Mouse (Mus musculus): ENCODE data around the gene Tmem51. TPM values are rescaled to one million over a fixed set of nuclear protein-coding genes. Genes with fewer than 3 reads are reported as not detected.

Tmem51 gene
- total and polyA plus RNA-seq, 2 experiments from 2014 or later = 7.5 to 7.8 TPM

- no peak overlapping the region for H3K9ac ChIP-seq (replicated peaks; ENCODE audit: low read length)
- H3K27ac ChIP-seq = peak overlapping the region; percentile 38; the same call in 1 of the 2 replicates
- peaks cover 22% of the 10 kb centered on the region; the same call in 1 of the 2 replicates for H3K4me1 ChIP-seq (ENCODE audit: insufficient read depth, low read length)
- H3K4me3 ChIP-seq (ENCODE audit: low read length) = no peak overlapping the region
- DNase-seq (ENCODE audit: low spot score) (peak; percentile 73), ATAC-seq (no peak)
- H3K9me3 ChIP-seq (ENCODE audit: low read length) = no peaks in the 10 kb centered on the region
- H3K27me3 ChIP-seq (ENCODE audit: insufficient read depth, low read length) = no peaks in the 10 kb centered on the region
- WGBS = 30% methylated on average over 18 of the region's 18 CpGs
- no peak for TF ChIP-seq CTCF (IDR thresholded peaks at IDR 0.05; ENCODE audit: low read depth)
- H3K36me3 ChIP-seq (ENCODE audit: insufficient read depth, low read length) = no peaks in the 10 kb centered on the region
- peak overlapping the region; percentile 1; the same call in 1 of the 2 replicates for H3K4me2 ChIP-seq (ENCODE audit: low read depth, low read length)
These were observed 6.4 kb downstream of the Tmem51 start for GRCm38 (mm10) chr4:142077572-142078271.

- Histone ChIP-seq H3K27ac (peak overlapping the region; percentile 38; the same call in 1 of the 2 replicates), H3K9me3 (ENCODE audit: low read length) (no peaks in the 10 kb centered on the region), H3K36me3 (ENCODE audit: insufficient read depth, low read length) (no peaks in the 10 kb centered on the region), H3K4me3 (ENCODE audit: low read length) (no peak overlapping the region), H3K9ac (replicated peaks; ENCODE audit: low read length) (no peak overlapping the region), H3K27me3 (ENCODE audit: insufficient read depth, low read length) (no peaks in the 10 kb centered on the region), H3K4me2 (ENCODE audit: low read depth, low read length) (no peak overlapping the region), H3K4me1 (ENCODE audit: insufficient read depth, low read length) (peaks cover 23% of the 10 kb centered on the region; the same call in 1 of the 2 replicates)
- no peak for TF ChIP-seq CTCF (IDR thresholded peaks at IDR 0.05; ENCODE audit: low read depth)
- DNase-seq (ENCODE audit: low spot score) (no peak), ATAC-seq (no peak)
- whole genome bisulfite sequencing = 59% methylated on average over 1 of the region's 1 CpGs
These were observed 7.2 kb downstream of the Tmem51 start for GRCm38 (mm10) chr4:142076883-142077282.

- ATAC-seq = no peak
- H3K9me3 ChIP-seq (ENCODE audit: low read length) = no peaks in the 10 kb centered on the region
These were observed 8.2 kb downstream of the Tmem51 start for GRCm38 (mm10) chr4:142075931-142076330.

GRCm38 (mm10) chr4:142074060-142074732, 9.9 kb downstream of the Tmem51 start:
- WGBS = 66% methylated on average over 13 of the region's 13 CpGs
- 0 out of 2 replicates have a peak, but pooled peaks cover 17% of the 10 kb centered on the region for H3K4me1 ChIP-seq (ENCODE audit: insufficient read depth, low read length)
- DNase-seq (ENCODE audit: low spot score) (no peak), ATAC-seq (no peak)
- no peak overlapping the region for H3K4me2 ChIP-seq (ENCODE audit: low read depth, low read length)
- H3K27ac ChIP-seq = no peak overlapping the region
- H3K27me3 ChIP-seq (ENCODE audit: insufficient read depth, low read length) = no peaks in the 10 kb centered on the region
- no peak overlapping the region for H3K4me3 ChIP-seq (ENCODE audit: low read length)
- no peaks in the 10 kb centered on the region for H3K9me3 ChIP-seq (ENCODE audit: low read length)
- no peak overlapping the region for H3K9ac ChIP-seq (replicated peaks; ENCODE audit: low read length)
- no peak for TF ChIP-seq CTCF (IDR thresholded peaks at IDR 0.05; ENCODE audit: low read depth)
- H3K36me3 ChIP-seq (ENCODE audit: insufficient read depth, low read length) = no peaks in the 10 kb centered on the region

More at GRCm38 (mm10) chr4:142075931-142076330, 8.2 kb downstream of the Tmem51 start:
- Histone ChIP-seq H3K36me3 (ENCODE audit: insufficient read depth, low read length) (no peaks in the 10 kb centered on the region), H3K4me1 (ENCODE audit: insufficient read depth, low read length) (peaks cover 20% of the 10 kb centered on the region; the same call in 1 of the 2 replicates), H3K27me3 (ENCODE audit: insufficient read depth, low read length) (no peaks in the 10 kb centered on the region), H3K9ac (replicated peaks; ENCODE audit: low read length) (no peak overlapping the region), H3K4me3 (ENCODE audit: low read length) (no peak overlapping the region), H3K4me2 (ENCODE audit: low read depth, low read length) (no peak overlapping the region), H3K27ac (no peak overlapping the region)
- TF ChIP-seq CTCF (IDR thresholded peaks at IDR 0.05; ENCODE audit: low read depth) = no peak
- 84% methylated on average over 11 of the region's 11 CpGs for WGBS
- no peak for DNase-seq (ENCODE audit: low spot score)

- ATAC-seq (no peak), DNase-seq (ENCODE audit: low spot score) (peak; percentile 45)
- Histone ChIP-seq H3K4me2 (ENCODE audit: low read depth, low read length) (no peak overlapping the region), H3K9ac (replicated peaks; ENCODE audit: low read length) (no peak overlapping the region), H3K9me3 (ENCODE audit: low read length) (no peaks in the 10 kb centered on the region), H3K27ac (no peak overlapping the region), H3K36me3 (ENCODE audit: insufficient read depth, low read length) (no peaks in the 10 kb centered on the region), H3K27me3 (ENCODE audit: insufficient read depth, low read length) (no peaks in the 10 kb centered on the region), H3K4me3 (ENCODE audit: low read length) (no peak overlapping the region), H3K4me1 (ENCODE audit: insufficient read depth, low read length) (0 out of 2 replicates have a peak, but pooled peaks cover 13% of the 10 kb centered on the region)
- TF ChIP-seq CTCF (IDR thresholded peaks at IDR 0.05; ENCODE audit: low read depth) = no peak
- 20% methylated on average over 18 of the region's 18 CpGs for WGBS
These were observed 12.7 kb downstream of the Tmem51 start for GRCm38 (mm10) chr4:142071243-142071991.

- no peaks in the 10 kb centered on the region for H3K27me3 ChIP-seq (ENCODE audit: insufficient read depth, low read length)
- no peak for TF ChIP-seq CTCF (IDR thresholded peaks at IDR 0.05; ENCODE audit: low read depth)
- no peak overlapping the region for H3K27ac ChIP-seq
- WGBS = 17% methylated on average over 8 of the region's 8 CpGs
- 0 out of 2 replicates have a peak, but pooled peaks have one; percentile 33 for ATAC-seq
- H3K9ac ChIP-seq (replicated peaks; ENCODE audit: low read length) = no peak overlapping the region
- no peak overlapping the region for H3K4me2 ChIP-seq (ENCODE audit: low read depth, low read length)
- no peaks in the 10 kb centered on the region for H3K36me3 ChIP-seq (ENCODE audit: insufficient read depth, low read length)
- no peak overlapping the region for H3K4me3 ChIP-seq (ENCODE audit: low read length)
- peak; percentile 49 for DNase-seq (ENCODE audit: low spot score)
- no peaks in the 10 kb centered on the region for H3K9me3 ChIP-seq (ENCODE audit: low read length)
- 0 out of 2 replicates have a peak, but pooled peaks cover 13% of the 10 kb centered on the region for H3K4me1 ChIP-seq (ENCODE audit: insufficient read depth, low read length)
These were observed 13.3 kb downstream of the Tmem51 start for GRCm38 (mm10) chr4:142070840-142071239.

Measured in hindbrain, postnatal 0 days (tissue).